Mouse (Mus musculus) CH12.LX (cell line): ENCODE data around the gene Fkbp15.

ENCODE experiments used
- BHLHE40 ChIP-seq: IDR thresholded peaks from 2 replicates; pipeline ENCODE4 v1.6.1; 2011; ENCODE audit warnings: mild to moderate bottlenecking, low read depth, low read length, improper control_type of control experiment
- CHD2 ChIP-seq: IDR thresholded peaks from 2 replicates; pipeline ENCODE4 v1.6.1; 2011; ENCODE audit warnings: low read length, improper control_type of control experiment
- EP300 ChIP-seq: IDR thresholded peaks from 2 replicates; pipeline ENCODE4 v1.6.1; 2011; ENCODE audit warnings: low read length, improper control_type of control experiment
- GABPA ChIP-seq: IDR thresholded peaks from 2 replicates; pipeline ENCODE4 v1.6.1; 2012; ENCODE audit warnings: low read depth, low read length, improper control_type of control experiment, inconsistent platforms; ENCODE audit not compliant: insufficient replicate concordance
- POLR2AphosphoS2 ChIP-seq: IDR thresholded peaks from 2 replicates; pipeline ENCODE4 v1.6.1; 2011; ENCODE audit warnings: low read depth, low read length, improper control_type of control experiment
- TCF12 ChIP-seq: IDR thresholded peaks from 2 replicates; pipeline ENCODE4 v1.6.1; 2014; ENCODE audit warnings: low read depth, mild to moderate bottlenecking, inconsistent platforms, low read length, improper control_type of control experiment

- TF ChIP-seq EP300, result no peak
- no peak for TF ChIP-seq TCF12
- no peak for TF ChIP-seq CHD2
- TF ChIP-seq GABPA, result no peak
- no peak for TF ChIP-seq POLR2AphosphoS2
- TF ChIP-seq BHLHE40, result no peak
Observed at GRCm38 (mm10) chr4:62278081-62278480, 82.3 kb downstream of the Fkbp15 start.
